Mouse (Mus musculus) adrenal gland, adult 18-20 months (tissue): Measurements from ENCODE around the gene Mbd6. TPM values are rescaled to one million over a fixed set of nuclear protein-coding genes. Genes with fewer than 3 reads are reported as not detected.

Experiments
- DNase-seq, 2 experiments: peaks; one replicate each; pipeline ENCODE4 v3.0.0; 2021 to 2022; ENCODE audit warnings: low spot score in 2 of 2
- long read RNA-seq, 2 experiments: library from polyadenylated mRNA; stranded (forward); transcript quantifications; one replicate each; pipeline ENCODE4 v2.0.0; 2021
- total RNA-seq, 2 experiments: library from RNA; stranded (reverse); gene quantifications; 1 replicate in 1 of 2; 2 replicates in 1 of 2; pipeline ENCODE4 v1.2.3; 2021

The Mbd6 gene
- total RNA-seq = 10 to 100 TPM; 38.9 to 45.4 TPM
- long read RNA-seq, experiment 1, full-length matches to known transcripts = 2 of 15 reads
- long read RNA-seq, experiment 1, partial matches to known transcripts = 6 of 15 reads
- long read RNA-seq, experiment 1, other reads (novel, unspliced or antisense) = 7 of 15 reads
- long read RNA-seq, experiment 2, partial matches to known transcripts = 1 of 5 reads
- long read RNA-seq, experiment 2, other reads (novel, unspliced or antisense) = 4 of 5 reads

- DNase-seq = peak; percentile 84 to 90
Observed at GRCm38 (mm10) chr10:127288800-127289572, at the start of gene Mbd6. Mbd6 (minus strand) TSS chr10:127289018.

- DNase-seq = no peak
Observed at GRCm38 (mm10) chr10:127337536-127338099, 48.8 kb upstream of the Mbd6 start.

GRCm38 (mm10) chr10:127336952-127337351 lies 48.1 kb upstream of the Mbd6 start:
- no peak for DNase-seq

GRCm38 (mm10) chr10:127335271-127335670 lies 46.5 kb upstream of the Mbd6 start:
- no peak for DNase-seq

GRCm38 (mm10) chr10:127333152-127333551 lies 44.3 kb upstream of the Mbd6 start:
- DNase-seq = no peak

- no peak for DNase-seq
Observed at GRCm38 (mm10) chr10:127332211-127332874, 43.5 kb upstream of the Mbd6 start.

GRCm38 (mm10) chr10:127330212-127330611 lies 41.4 kb upstream of the Mbd6 start:
- DNase-seq = no peak

- DNase-seq = no peak
Observed at GRCm38 (mm10) chr10:127327461-127328145, 38.8 kb upstream of the Mbd6 start.

GRCm38 (mm10) chr10:127326828-127327227 lies 38.0 kb upstream of the Mbd6 start:
- peak in 1 of 2 experiments; percentile 29 for DNase-seq

GRCm38 (mm10) chr10:127326017-127326801 lies 37.4 kb upstream of the Mbd6 start:
- DNase-seq = peak in 1 of 2 experiments; percentile 23

GRCm38 (mm10) chr10:127325454-127326016 lies 36.7 kb upstream of the Mbd6 start:
- DNase-seq = no peak

GRCm38 (mm10) chr10:127324495-127324894 lies 35.7 kb upstream of the Mbd6 start:
- DNase-seq = no peak

- DNase-seq = no peak
Observed at GRCm38 (mm10) chr10:127323131-127323855, 34.5 kb upstream of the Mbd6 start.

GRCm38 (mm10) chr10:127322669-127323068 lies 33.9 kb upstream of the Mbd6 start:
- no peak for DNase-seq

- DNase-seq = no peak
Observed at GRCm38 (mm10) chr10:127322178-127322577, 33.4 kb upstream of the Mbd6 start.

- no peak for DNase-seq
Observed at GRCm38 (mm10) chr10:127321621-127322020, 32.8 kb upstream of the Mbd6 start, which contains the start of gene Arhgap9. Arhgap9 (plus strand) TSS chr10:127321964.

GRCm38 (mm10) chr10:127319969-127320368 lies 31.2 kb upstream of the Mbd6 start:
- no peak for DNase-seq

GRCm38 (mm10) chr10:127318009-127318408 lies 29.2 kb upstream of the Mbd6 start:
- no peak for DNase-seq

- no peak for DNase-seq
Observed at GRCm38 (mm10) chr10:127317277-127317676, 28.5 kb upstream of the Mbd6 start.
